Mouse (Mus musculus): ENCODE data around the gene Dlg2. TPM values are rescaled to one million over a fixed set of nuclear protein-coding genes. Genes with fewer than 3 reads are reported as not detected.

Gene Dlg2
- polyA plus RNA-seq, 1 experiment from 2014 or later, result 4.3 TPM

DNA sequence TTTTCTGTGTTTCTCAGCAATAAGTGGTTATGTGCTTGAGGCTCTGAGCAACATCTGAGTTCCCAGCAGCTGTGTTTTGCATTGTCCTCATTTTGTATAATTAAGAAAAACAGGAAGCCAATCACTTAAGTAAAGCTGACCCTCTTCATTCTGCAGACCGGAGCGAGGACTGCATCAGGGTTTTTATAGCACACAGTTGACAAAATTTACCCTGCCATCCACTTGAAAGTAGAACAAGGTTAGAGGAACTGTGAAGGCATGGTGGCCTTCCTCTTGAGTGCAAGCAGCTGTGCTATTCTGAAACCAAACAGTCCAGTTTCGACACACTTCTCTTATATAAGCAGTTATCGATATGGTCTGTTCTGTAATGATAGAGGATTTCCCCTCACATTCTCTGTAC is 947.3 kb downstream of the Dlg2 start:
- H3K4me1 ChIP-seq (ENCODE audit: control insufficient read depth, insufficient read depth, low read length), result no peaks in the 10 kb centered on the region
- no peak overlapping the region for H3K4me2 ChIP-seq (ENCODE audit: low read depth, low read length)
- WGBS, result 45% methylated on average over 4 of the region's 4 CpGs
- no peak for ATAC-seq (ENCODE audit: insufficient read depth, low FRiP score)
- H3K4me3 ChIP-seq (replicated peaks; ENCODE audit: low read length), result no peak overlapping the region
- no peak overlapping the region for H3K9ac ChIP-seq (ENCODE audit: low read length)
- no peaks in the 10 kb centered on the region for H3K9me3 ChIP-seq (replicated peaks; ENCODE audit: control insufficient read depth, low read length)
- no peaks in the 10 kb centered on the region for H3K27me3 ChIP-seq (ENCODE audit: control insufficient read depth, insufficient read depth, low read length)
- H3K36me3 ChIP-seq (ENCODE audit: control insufficient read depth, insufficient read depth, low read length), result no peaks in the 10 kb centered on the region
- H3K27ac ChIP-seq (ENCODE audit: low read length), result no peak overlapping the region

DNA sequence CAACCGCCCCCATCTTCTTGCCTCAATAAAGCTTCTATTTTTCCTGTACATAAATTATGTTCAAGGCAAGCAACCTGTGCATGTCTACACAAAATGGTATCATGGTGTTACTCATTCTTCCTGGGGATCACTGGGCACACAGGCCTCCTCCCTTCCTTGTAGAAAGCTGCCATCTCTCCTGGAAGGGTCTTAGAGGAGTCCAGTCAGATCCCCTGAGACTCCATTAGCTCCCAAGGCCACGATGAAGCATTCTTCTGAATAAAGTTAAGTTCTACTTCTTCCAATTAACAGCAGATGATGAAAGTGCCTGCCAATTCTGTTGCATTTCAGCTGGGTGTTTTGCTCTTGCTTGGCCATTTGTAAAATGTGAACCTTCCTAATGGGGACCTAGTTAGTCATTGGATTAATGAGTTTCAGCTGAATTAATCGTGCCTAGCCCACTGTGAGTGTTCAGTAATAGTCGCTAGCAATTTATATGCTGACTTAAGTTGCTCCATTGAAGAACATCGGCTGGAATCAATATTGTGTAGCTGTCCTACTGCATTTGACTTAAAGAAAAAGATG is 953.3 kb downstream of the Dlg2 start:
- Histone ChIP-seq H3K4me3 (replicated peaks; ENCODE audit: low read length) (no peak overlapping the region), H3K4me1 (ENCODE audit: control insufficient read depth, insufficient read depth, low read length) (no peaks in the 10 kb centered on the region), H3K4me2 (ENCODE audit: low read depth, low read length) (no peak overlapping the region), H3K9me3 (replicated peaks; ENCODE audit: control insufficient read depth, low read length) (no peaks in the 10 kb centered on the region), H3K36me3 (ENCODE audit: control insufficient read depth, insufficient read depth, low read length) (no peaks in the 10 kb centered on the region), H3K27ac (ENCODE audit: low read length) (no peak overlapping the region), H3K9ac (ENCODE audit: low read length) (no peak overlapping the region), H3K27me3 (ENCODE audit: control insufficient read depth, insufficient read depth, low read length) (no peaks in the 10 kb centered on the region)
- ATAC-seq (ENCODE audit: insufficient read depth, low FRiP score), result no peak
- 75% methylated on average over 5 of the region's 5 CpGs for WGBS

DNA sequence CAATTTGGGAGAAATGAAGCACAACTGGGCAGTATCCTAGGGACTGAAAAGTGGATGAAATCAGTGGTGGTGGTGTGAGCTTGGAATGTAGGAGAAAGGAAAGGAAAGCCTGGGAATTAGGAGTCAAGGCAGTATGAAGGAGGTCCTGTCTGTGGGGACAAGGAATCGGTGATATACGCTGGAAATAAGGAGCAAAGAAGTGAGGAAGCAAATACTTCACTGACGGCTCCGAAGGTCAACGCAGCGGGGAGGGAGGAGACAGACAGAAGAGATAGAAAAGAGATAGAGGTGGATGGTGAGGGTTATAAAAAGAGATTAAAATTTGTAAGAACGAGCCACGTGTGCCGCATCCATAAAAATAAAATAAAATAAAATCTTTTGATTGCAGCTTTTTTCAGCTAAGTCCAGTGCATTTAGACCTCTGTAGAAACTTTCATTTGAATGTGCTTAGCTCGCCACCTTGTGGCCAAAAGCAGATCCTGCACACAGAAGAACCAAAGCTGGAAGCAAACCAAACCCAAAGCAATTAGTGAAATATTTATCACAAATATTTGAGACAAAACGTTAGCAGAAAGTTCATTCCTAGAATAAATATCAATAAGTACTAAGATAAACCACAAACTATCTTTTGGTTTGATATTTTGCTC is 955.2 kb downstream of the Dlg2 start:
- Histone ChIP-seq H3K4me3 (replicated peaks; ENCODE audit: low read length) (no peak overlapping the region), H3K9ac (ENCODE audit: low read length) (no peak overlapping the region), H3K4me2 (ENCODE audit: low read depth, low read length) (no peak overlapping the region), H3K9me3 (replicated peaks; ENCODE audit: control insufficient read depth, low read length) (no peaks in the 10 kb centered on the region), H3K27me3 (ENCODE audit: control insufficient read depth, insufficient read depth, low read length) (no peaks in the 10 kb centered on the region), H3K27ac (ENCODE audit: low read length) (no peak overlapping the region), H3K4me1 (ENCODE audit: control insufficient read depth, insufficient read depth, low read length) (no peaks in the 10 kb centered on the region), H3K36me3 (ENCODE audit: control insufficient read depth, insufficient read depth, low read length) (no peaks in the 10 kb centered on the region)
- 35% methylated on average over 11 of the region's 11 CpGs for WGBS
- no peak for ATAC-seq (ENCODE audit: insufficient read depth, low FRiP score)

DNA sequence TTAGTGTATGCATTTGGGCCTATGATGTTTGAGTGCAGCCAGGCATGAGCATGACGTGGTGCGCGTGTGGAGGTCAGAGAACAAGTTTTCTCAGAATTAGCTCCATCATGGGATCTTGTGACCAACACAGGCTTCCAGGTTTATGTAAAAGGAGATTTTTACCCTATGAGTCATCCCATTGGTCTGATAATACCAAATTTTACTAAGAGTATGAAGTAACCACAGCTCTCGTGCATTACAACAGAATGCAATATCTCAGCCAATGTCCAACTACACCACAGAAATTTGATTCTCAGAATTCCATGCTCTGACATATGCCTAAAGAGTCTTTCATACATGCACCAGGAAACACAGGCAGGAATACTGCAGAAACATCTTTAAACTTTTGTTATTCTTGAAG is 956.1 kb downstream of the Dlg2 start:
- Histone ChIP-seq H3K9me3 (replicated peaks; ENCODE audit: control insufficient read depth, low read length) (no peaks in the 10 kb centered on the region), H3K4me1 (ENCODE audit: control insufficient read depth, insufficient read depth, low read length) (no peaks in the 10 kb centered on the region), H3K27ac (ENCODE audit: low read length) (no peak overlapping the region), H3K36me3 (ENCODE audit: control insufficient read depth, insufficient read depth, low read length) (no peaks in the 10 kb centered on the region), H3K4me2 (ENCODE audit: low read depth, low read length) (no peak overlapping the region), H3K27me3 (ENCODE audit: control insufficient read depth, insufficient read depth, low read length) (no peaks in the 10 kb centered on the region), H3K9ac (ENCODE audit: low read length) (no peak overlapping the region), H3K4me3 (replicated peaks; ENCODE audit: low read length) (no peak overlapping the region)
- 91% methylated on average over 4 of the region's 4 CpGs for WGBS
- no peak for ATAC-seq (ENCODE audit: insufficient read depth, low FRiP score)

DNA sequence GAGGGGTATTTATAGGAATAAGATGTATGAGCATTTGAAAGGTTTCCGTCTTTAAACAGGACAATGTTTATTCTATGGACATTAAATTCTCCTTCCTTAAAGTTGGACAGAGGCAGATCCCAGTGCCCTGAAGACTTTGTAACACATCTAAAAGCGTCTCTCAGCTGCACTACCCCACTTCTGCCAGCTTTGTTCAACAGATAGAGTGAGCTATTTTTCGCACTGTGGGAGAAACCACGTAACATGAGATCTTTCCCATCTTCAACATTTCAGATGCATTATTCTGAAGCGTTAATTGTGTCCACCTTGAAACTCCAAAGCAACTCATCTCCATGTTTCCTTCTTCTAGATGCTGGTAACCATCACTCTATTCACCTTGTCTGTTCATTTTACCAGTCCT is 958.3 kb downstream of the Dlg2 start:
- no peaks in the 10 kb centered on the region for H3K27me3 ChIP-seq (ENCODE audit: control insufficient read depth, insufficient read depth, low read length)
- no peak overlapping the region for H3K4me3 ChIP-seq (replicated peaks; ENCODE audit: low read length)
- H3K9ac ChIP-seq (ENCODE audit: low read length), result no peak overlapping the region
- 71% methylated on average over 5 of the region's 5 CpGs for WGBS
- no peak for ATAC-seq (ENCODE audit: insufficient read depth, low FRiP score)
- no peaks in the 10 kb centered on the region for H3K4me1 ChIP-seq (ENCODE audit: control insufficient read depth, insufficient read depth, low read length)
- H3K9me3 ChIP-seq (replicated peaks; ENCODE audit: control insufficient read depth, low read length), result no peaks in the 10 kb centered on the region
- no peak overlapping the region for H3K4me2 ChIP-seq (ENCODE audit: low read depth, low read length)
- no peaks in the 10 kb centered on the region for H3K36me3 ChIP-seq (ENCODE audit: control insufficient read depth, insufficient read depth, low read length)
- H3K27ac ChIP-seq (ENCODE audit: low read length), result no peak overlapping the region

DNA sequence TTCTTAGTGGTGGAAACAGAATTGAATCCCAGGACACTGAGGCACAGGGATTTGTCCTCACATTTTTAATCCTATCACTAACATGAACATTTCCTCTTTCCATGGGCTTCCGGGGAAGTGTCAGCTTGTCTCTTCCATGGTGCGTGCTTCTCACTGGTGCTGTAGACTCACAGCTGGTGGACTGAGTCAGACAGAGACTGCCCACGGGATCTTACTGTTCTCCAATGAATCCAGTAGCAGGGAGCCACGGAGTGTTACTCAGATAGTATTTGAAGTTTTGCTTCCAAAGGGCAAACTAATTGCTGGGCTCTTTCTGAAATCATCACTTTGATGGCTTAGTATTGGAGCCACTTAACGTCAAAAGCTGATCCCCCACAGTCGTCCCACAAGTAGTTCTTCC is 963.9 kb downstream of the Dlg2 start:
- Histone ChIP-seq H3K4me3 (replicated peaks; ENCODE audit: low read length) (no peak overlapping the region), H3K4me2 (ENCODE audit: low read depth, low read length) (no peak overlapping the region), H3K27me3 (ENCODE audit: control insufficient read depth, insufficient read depth, low read length) (no peaks in the 10 kb centered on the region), H3K4me1 (ENCODE audit: control insufficient read depth, insufficient read depth, low read length) (peaks cover 3% of the 10 kb centered on the region; the same call in 1 of the 2 replicates), H3K27ac (ENCODE audit: low read length) (no peak overlapping the region), H3K9ac (ENCODE audit: low read length) (no peak overlapping the region), H3K9me3 (replicated peaks; ENCODE audit: control insufficient read depth, low read length) (no peaks in the 10 kb centered on the region), H3K36me3 (ENCODE audit: control insufficient read depth, insufficient read depth, low read length) (no peaks in the 10 kb centered on the region)
- 71% methylated on average over 6 of the region's 6 CpGs for WGBS
- ATAC-seq (ENCODE audit: insufficient read depth, low FRiP score), result no peak

DNA sequence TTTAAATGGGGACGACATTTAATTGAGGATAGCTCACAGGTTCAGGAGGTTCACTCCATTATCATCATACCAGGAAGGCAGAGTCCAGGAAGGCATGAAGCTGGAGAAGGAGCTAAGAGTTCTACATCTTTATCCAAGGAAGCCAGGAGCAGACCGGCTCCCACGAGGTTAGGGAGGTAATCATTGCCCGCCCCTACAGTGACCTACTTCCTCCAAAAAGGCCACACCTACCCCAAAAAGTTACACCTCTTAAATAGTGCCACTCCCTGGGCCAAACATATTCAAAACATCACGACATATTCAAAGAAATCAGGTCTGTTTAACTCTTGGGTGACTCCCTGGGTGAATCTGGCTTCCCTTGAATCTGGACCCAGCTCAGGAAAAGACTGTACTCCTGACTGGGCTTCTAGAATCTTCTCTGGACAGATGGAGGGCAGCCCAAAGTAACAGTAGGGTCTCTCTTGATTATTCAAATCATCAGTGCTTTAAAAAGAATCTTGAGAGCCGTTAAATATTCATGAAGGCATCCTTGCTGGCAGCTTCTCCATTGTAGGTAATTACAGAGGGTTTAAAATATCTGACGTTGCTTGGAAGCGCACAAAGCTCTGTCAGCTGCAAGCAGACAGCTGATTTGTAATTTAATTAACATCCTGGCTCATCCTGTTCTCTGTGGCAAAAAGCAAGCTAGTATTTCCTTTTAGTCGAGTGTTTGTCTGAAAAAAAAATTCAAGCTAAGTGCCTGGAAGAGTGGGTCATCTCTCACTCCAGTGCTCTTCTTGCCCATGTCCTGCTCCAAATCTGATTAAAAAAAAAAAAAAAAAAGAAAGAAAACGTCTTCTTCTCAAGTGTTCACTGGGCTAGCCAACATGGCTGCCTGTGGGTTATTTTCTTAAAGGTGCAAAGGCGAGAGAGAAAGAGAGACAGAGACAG is 966.2 kb downstream of the Dlg2 start:
- WGBS, result 65% methylated on average over 11 of the region's 11 CpGs
- Histone ChIP-seq H3K9me3 (replicated peaks; ENCODE audit: control insufficient read depth, low read length) (no peaks in the 10 kb centered on the region), H3K4me3 (replicated peaks; ENCODE audit: low read length) (no peak overlapping the region), H3K36me3 (ENCODE audit: control insufficient read depth, insufficient read depth, low read length) (no peaks in the 10 kb centered on the region), H3K27ac (ENCODE audit: low read length) (no peak overlapping the region), H3K4me1 (ENCODE audit: control insufficient read depth, insufficient read depth, low read length) (peaks cover 3% of the 10 kb centered on the region; the same call in 1 of the 2 replicates), H3K4me2 (ENCODE audit: low read depth, low read length) (no peak overlapping the region), H3K9ac (ENCODE audit: low read length) (no peak overlapping the region), H3K27me3 (ENCODE audit: control insufficient read depth, insufficient read depth, low read length) (no peaks in the 10 kb centered on the region)
- no peak for ATAC-seq (ENCODE audit: insufficient read depth, low FRiP score)

DNA sequence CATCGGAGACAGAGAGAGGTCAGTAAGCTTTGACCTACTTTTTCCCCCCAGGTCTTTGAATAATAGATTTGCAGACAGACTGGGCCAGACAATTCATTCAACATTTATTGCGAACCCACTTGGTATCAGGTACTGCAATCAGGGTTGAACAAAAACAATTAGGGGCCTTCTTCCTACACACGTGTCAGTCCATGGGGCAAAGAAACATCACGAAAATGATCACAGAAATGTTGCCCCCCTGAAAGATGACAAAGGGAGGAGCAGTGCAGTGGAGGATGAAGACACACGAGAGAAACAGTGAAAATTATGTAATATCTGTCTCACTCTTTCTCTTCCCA is 966.9 kb downstream of the Dlg2 start:
- Histone ChIP-seq H3K4me3 (replicated peaks; ENCODE audit: low read length) (no peak overlapping the region), H3K27me3 (ENCODE audit: control insufficient read depth, insufficient read depth, low read length) (no peaks in the 10 kb centered on the region), H3K27ac (ENCODE audit: low read length) (no peak overlapping the region), H3K36me3 (ENCODE audit: control insufficient read depth, insufficient read depth, low read length) (no peaks in the 10 kb centered on the region), H3K4me1 (ENCODE audit: control insufficient read depth, insufficient read depth, low read length) (peaks cover 3% of the 10 kb centered on the region; the same call in 1 of the 2 replicates), H3K9me3 (replicated peaks; ENCODE audit: control insufficient read depth, low read length) (no peaks in the 10 kb centered on the region), H3K4me2 (ENCODE audit: low read depth, low read length) (no peak overlapping the region), H3K9ac (ENCODE audit: low read length) (no peak overlapping the region)
- no peak for ATAC-seq (ENCODE audit: insufficient read depth, low FRiP score)
- WGBS, result 72% methylated on average over 5 of the region's 5 CpGs

DNA sequence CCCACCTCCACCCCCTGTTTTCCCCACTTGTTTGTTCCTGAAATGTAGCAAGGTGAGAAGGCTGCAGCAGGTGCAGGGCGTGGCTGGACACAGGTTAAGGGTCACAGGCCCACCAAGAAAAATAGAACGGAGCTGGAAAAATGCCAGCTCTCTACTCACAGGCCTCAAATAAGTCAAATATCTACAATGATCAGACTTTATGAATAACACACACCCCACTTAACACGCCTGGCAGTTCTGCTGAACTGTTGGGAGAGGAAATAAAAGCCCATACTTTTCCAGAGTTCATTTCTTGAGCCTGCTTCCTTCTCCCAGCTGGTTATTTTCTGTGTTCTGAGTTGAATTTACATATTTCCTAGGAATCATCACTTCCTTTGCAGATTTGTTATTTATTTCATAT is 967.4 kb downstream of the Dlg2 start:
- peak; percentile 40; the same call in 1 of the 2 replicates for ATAC-seq (ENCODE audit: insufficient read depth, low FRiP score)
- no peak overlapping the region for H3K4me3 ChIP-seq (replicated peaks; ENCODE audit: low read length)

More for the DNA sequence above, 967.4 kb downstream of the Dlg2 start:
- peaks cover 3% of the 10 kb centered on the region; the same call in 1 of the 2 replicates for H3K4me1 ChIP-seq (ENCODE audit: control insufficient read depth, insufficient read depth, low read length)
- H3K27ac ChIP-seq (ENCODE audit: low read length), result no peak overlapping the region
- no peak overlapping the region for H3K9ac ChIP-seq (ENCODE audit: low read length)
- no peaks in the 10 kb centered on the region for H3K9me3 ChIP-seq (replicated peaks; ENCODE audit: control insufficient read depth, low read length)
- 35% methylated on average over 3 of the region's 3 CpGs for WGBS
- H3K36me3 ChIP-seq (ENCODE audit: control insufficient read depth, insufficient read depth, low read length), result no peaks in the 10 kb centered on the region
- H3K27me3 ChIP-seq (ENCODE audit: control insufficient read depth, insufficient read depth, low read length), result no peaks in the 10 kb centered on the region
- no peak overlapping the region for H3K4me2 ChIP-seq (ENCODE audit: low read depth, low read length)
